Mouse (Mus musculus) limb, embryonic 14.5 days (tissue): ENCODE measurements around the gene Papss1. TPM values are rescaled to one million over a fixed set of nuclear protein-coding genes. Genes with fewer than 3 reads are reported as not detected.

Experiments
- ATAC-seq: fragments of 200-750 bp; cut with Nextera tagmentation; 2 replicates; pipeline ENCODE4 v1.8.0; 2017; ENCODE audit warnings: low read depth, moderate number of reproducible peaks, moderate TSS enrichment; ENCODE audit not compliant: low FRiP score
- DNase-seq: peaks from one replicate; pipeline ENCODE4 v3.0.0-alpha.2; 2015; ENCODE audit warnings: low spot score
- H3K27ac ChIP-seq: fragments of 300-500 bp; sonication (generic); replicated peaks from 2 replicates; pipeline ENCODE4 v1.5.1; 2014; ENCODE audit warnings: low read depth, mild to moderate bottlenecking, low read length, moderate library complexity, mixed read lengths
- H3K27me3 ChIP-seq: fragments of 300-500 bp; sonication (generic); 2 replicates; pipeline ENCODE4 v1.6.1; 2014; ENCODE audit warnings: low read length, mixed read lengths; ENCODE audit not compliant: control insufficient read depth, insufficient read depth
- H3K36me3 ChIP-seq: fragments of 300-500 bp; sonication (generic); 2 replicates; pipeline ENCODE4 v1.6.1; 2014; ENCODE audit warnings: mild to moderate bottlenecking, low read length, moderate library complexity, mixed read lengths; ENCODE audit not compliant: control insufficient read depth, insufficient read depth
- H3K4me1 ChIP-seq: fragments of 300-500 bp; sonication (generic); 2 replicates; pipeline ENCODE4 v1.6.1; 2014; ENCODE audit warnings: antibody characterized with exemption, low read length, mixed read lengths; ENCODE audit not compliant: control insufficient read depth, insufficient read depth
- H3K4me2 ChIP-seq: fragments of 300-500 bp; sonication (generic); replicated peaks from 2 replicates; pipeline ENCODE4 v1.6.1; 2014; ENCODE audit warnings: low read depth, mild to moderate bottlenecking, low read length, moderate library complexity; ENCODE audit not compliant: severe bottlenecking
- H3K4me3 ChIP-seq: fragments of 300-500 bp; sonication (generic); replicated peaks from 2 replicates; pipeline ENCODE4 v1.5.1; 2014; ENCODE audit warnings: low read length
- H3K9ac ChIP-seq: fragments of 300-500 bp; sonication (generic); 2 replicates; pipeline ENCODE4 v1.6.1; 2014; ENCODE audit warnings: mild to moderate bottlenecking, low read depth, low read length, moderate library complexity; ENCODE audit not compliant: severe bottlenecking
- H3K9me3 ChIP-seq: fragments of 300-500 bp; sonication (generic); 2 replicates; pipeline ENCODE4 v1.6.1; 2016; ENCODE audit warnings: low read length; ENCODE audit not compliant: control insufficient read depth
- POLR2A ChIP-seq: fragments of 200-500 bp; IDR thresholded peaks from 2 replicates; pipeline ENCODE4 v1.8.0; 2012; ENCODE audit warnings: inconsistent platforms, mild to moderate bottlenecking, moderate library complexity, borderline replicate concordance; ENCODE audit not compliant: insufficient read depth, insufficient read length; ENCODE audit errors: extremely low read depth
- WGBS: fragments of 180-500 bp; shearing (Covaris S2); extraction: QIAGEN DNeasy Blood & Tissue Kit; methylation state at CpG from one replicate; pipeline ENCODE4 v1.1.7; 2014; 5-methylcytosine and 5-hydroxymethylcytosine counted together
- polyA plus RNA-seq, 2 experiments: library from polyadenylated mRNA; depleted of rRNA in 1 of 2; stranded (reverse) in 1 of 2; unstranded in 1 of 2; fragments of >200 nt; fragmentation: Nextera tagmentation in 1 of 2; extraction: Ambion mirVana in 1 of 2; gene quantifications; 2 replicates each; pipeline versions ENCODE4 v1.2.1 to v1.2.3; 2012 to 2014

The Papss1 gene
- polyA plus RNA-seq (2012; rRNA removed) (115 and 117 TPM in 2 replicates), polyA plus RNA-seq (2014; fragmentation: Nextera tagmentation; extraction: Ambion mirVana) (135 and 144 TPM in 2 replicates)

DNA sequence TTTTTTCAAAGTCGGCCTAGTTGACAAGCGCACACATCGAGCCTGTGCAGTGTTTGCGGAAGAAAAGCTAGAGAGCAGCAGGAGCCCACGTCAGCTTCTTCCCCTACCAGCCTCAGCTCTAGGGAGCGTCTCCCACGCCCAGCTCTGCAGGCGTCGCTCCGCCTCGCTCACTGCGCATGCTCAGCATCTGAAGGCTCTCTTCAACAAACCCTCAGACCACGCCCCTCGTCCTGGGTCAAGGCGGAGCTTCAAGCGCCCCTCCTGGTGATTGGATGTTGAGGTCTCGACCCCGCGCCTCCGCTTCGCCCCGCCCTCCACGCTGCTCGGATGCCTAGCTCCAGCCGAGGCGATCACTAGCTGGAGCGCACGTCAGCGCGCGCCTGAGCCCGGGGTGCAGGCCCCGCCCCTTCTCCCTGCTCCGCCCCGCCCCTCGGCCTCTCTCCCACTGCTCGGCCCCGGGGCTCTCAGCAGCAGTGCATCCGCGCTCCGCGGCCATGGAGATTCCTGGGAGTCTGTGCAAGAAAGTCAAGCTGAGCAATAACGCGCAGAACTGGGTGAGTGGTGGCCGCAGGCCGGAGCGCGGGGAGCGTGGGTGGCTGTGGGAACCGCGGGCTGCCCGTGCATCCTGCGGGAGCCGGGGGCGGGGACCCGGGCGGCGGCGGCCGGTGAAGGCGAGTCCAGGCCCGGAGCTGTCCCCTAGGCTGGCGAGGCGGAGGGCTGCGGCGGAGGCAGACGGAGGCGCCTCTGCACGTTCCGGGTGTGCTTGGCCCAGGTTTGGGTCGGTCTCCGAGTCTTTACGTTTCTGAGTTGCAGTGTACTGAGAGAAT, at the start of gene Papss1:
Gene Papss1 (plus strand): TSS at position 339 of the 827 bp plus-strand sequence.
- no peaks in the 10 kb centered on the region for H3K9me3 ChIP-seq
- ATAC-seq (peak; percentile 98), DNase-seq (peak; percentile 100)
- peaks cover 6% of the 10 kb centered on the region; the same call in 1 of the 2 replicates for H3K36me3 ChIP-seq
- H3K4me2 ChIP-seq = peak within 1 kb of the TSS; percentile 60
- peak within 1 kb of the TSS; percentile 98 for H3K27ac ChIP-seq
- H3K4me1 ChIP-seq = peaks cover 24% of the 10 kb centered on the region
- H3K27me3 ChIP-seq = no peaks in the 10 kb centered on the region
- TF ChIP-seq POLR2A = peak; percentile 94; the same call in 1 of the 2 replicates
- peak within 1 kb of the TSS; percentile 84 for H3K4me3 ChIP-seq
- under 1% methylated on average over 63 of the region's 73 CpGs for whole genome bisulfite sequencing
- peak within 1 kb of the TSS; percentile 91 for H3K9ac ChIP-seq

DNA sequence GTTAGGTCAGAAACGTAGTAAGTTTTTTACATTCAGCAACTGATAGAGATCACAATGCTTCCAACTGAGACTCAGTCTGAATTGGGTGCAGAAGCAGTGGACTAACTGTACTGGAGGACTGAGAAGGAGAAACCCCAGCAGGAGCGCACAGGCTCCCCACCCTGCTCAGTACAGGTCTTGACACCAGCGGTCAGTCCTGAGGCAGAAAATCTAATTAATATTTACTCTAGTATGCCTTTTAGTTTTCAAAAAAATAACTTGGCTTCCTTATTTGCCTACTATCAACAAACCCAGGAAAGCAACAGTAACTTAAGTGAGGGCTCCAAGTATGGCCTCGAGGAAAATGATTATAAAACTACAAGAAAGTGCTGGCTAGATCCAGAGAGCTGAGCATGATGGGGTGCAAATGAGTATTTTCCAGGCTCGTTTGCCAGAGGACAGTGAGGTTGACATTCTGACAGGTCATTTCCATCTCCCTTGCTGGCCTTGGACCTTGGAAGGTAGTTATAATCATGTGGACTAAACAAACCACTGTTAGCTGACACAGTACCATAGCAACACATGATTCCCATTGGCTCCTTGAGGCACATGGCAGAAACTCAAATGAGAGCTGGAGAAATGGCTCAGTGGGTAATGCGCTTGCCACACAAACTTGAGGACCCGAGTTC, 48.1 kb upstream of the Papss1 start:
- no peak for TF ChIP-seq POLR2A
- WGBS = 79% methylated on average over 7 of the region's 7 CpGs

DNA sequence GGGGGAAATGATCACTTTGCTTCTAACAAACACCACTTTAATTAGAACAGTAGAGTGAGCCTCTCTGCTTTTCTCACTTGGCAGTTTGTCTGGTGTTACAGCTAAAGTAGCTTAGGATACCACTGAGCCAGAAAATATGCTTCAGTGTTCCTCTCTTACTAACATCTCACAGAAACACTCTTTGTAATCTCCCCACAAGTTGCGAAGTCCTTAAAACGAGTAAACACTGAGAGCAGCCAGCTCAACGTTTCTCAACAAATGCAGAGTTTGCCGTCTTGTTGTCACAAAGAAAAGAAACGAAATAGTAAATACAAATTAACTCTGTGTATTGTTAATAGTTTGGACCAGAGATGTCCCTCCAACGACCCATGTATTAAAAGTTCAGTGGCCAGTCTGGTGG, 46.8 kb upstream of the Papss1 start:
- ATAC-seq (no peak), DNase-seq (no peak)
- Histone ChIP-seq H3K4me1 (0 out of 2 replicates have a peak, but pooled peaks cover 3% of the 10 kb centered on the region), H3K27ac (no peak overlapping the region), H3K36me3 (no peaks in the 10 kb centered on the region), H3K9ac (no peak overlapping the region), H3K4me2 (no peak overlapping the region), H3K9me3 (no peaks in the 10 kb centered on the region), H3K4me3 (no peak overlapping the region), H3K27me3 (no peaks in the 10 kb centered on the region)
- WGBS = 77% methylated on average over 6 of the region's 6 CpGs
- TF ChIP-seq POLR2A = no peak

More for the DNA sequence above, 48.1 kb upstream of the Papss1 start:
- Histone ChIP-seq H3K36me3 (no peaks in the 10 kb centered on the region), H3K9ac (no peak overlapping the region), H3K4me2 (no peak overlapping the region), H3K9me3 (no peaks in the 10 kb centered on the region), H3K27ac (no peak overlapping the region), H3K27me3 (no peaks in the 10 kb centered on the region), H3K4me3 (no peak overlapping the region), H3K4me1 (no peaks in the 10 kb centered on the region)
- ATAC-seq (no peak), DNase-seq (no peak)

DNA sequence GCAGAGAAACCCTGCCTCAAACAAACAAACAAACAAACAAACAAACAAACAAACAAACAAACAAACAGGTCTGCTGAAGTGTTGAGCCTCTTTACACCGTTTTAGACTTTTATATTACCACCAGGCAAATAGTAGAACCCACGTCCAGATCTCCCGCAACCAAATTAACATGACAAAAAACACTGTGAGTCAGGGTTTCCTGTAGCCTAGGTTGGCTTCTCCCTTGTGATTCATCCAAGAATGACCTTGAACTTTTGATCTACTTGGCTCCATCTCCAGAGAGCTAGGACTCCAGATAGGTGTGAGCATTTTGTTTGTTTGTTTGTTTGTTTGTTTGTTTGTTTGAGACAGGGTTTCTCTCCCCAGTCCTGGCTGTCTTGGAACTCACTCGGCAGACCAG, 43.4 kb upstream of the Papss1 start:
- WGBS = 68% methylated on average over 4 of the region's 4 CpGs
- Histone ChIP-seq H3K4me3 (no peak overlapping the region), H3K4me2 (no peak overlapping the region), H3K9me3 (no peaks in the 10 kb centered on the region), H3K36me3 (no peaks in the 10 kb centered on the region), H3K27ac (no peak overlapping the region), H3K27me3 (no peaks in the 10 kb centered on the region), H3K4me1 (0 out of 2 replicates have a peak, but pooled peaks cover 3% of the 10 kb centered on the region), H3K9ac (no peak overlapping the region)
- no peak for ATAC-seq
- no peak for TF ChIP-seq POLR2A
- DNase-seq = no peak

DNA sequence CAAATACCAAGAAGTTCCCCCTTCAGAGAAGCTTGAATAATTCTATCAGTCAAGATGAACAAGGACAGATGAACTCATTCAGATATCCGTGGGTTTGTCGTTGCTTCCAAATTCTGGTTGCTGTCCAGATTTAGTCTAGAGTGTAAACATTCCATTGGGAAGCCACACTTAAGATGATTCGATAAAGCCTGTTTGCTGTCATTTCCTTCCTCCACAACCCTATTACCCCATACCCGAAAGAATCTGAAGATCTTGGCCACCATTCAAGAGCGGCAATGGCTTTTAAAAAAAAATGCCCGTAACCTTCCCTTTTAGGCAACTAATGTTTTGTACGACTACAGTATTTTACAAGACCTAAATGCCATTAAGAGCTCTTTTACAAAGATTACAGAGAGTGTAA, 42.3 kb upstream of the Papss1 start:
- H3K4me1 ChIP-seq = 0 out of 2 replicates have a peak, but pooled peaks cover 3% of the 10 kb centered on the region
- no peak overlapping the region for H3K4me2 ChIP-seq
- no peak for TF ChIP-seq POLR2A
- no peaks in the 10 kb centered on the region for H3K27me3 ChIP-seq
- DNase-seq (peak; percentile 5), ATAC-seq (no peak)
- no peaks in the 10 kb centered on the region for H3K9me3 ChIP-seq
- no peak overlapping the region for H3K27ac ChIP-seq
- H3K9ac ChIP-seq = no peak overlapping the region
- no peak overlapping the region for H3K4me3 ChIP-seq
- 42% methylated on average over 7 of the region's 7 CpGs for WGBS
- no peaks in the 10 kb centered on the region for H3K36me3 ChIP-seq
